ENCODE assay signal across 24 mouse cellular contexts in genomic region chr5:111398471-111398870, GRCm38 (mm10). TPM values are rescaled to one million over a fixed set of nuclear protein-coding genes. Genes with fewer than 3 reads are reported as not detected.
DNase-seq lines count a peak whose midpoint lies in the region; ATAC-seq and TF ChIP-seq lines count a peak whose summit lies in the region.
"Had no signal": no experiment of that assay in that cellular context is flagged by ENCODE, and none has a peak within 500 bp of the region (broad histone marks: within the 10 kb centered on the region; RNA-seq: fewer than 3 reads in every experiment).

No protein-coding gene starts in this region.

- TF ChIP-seq POLR2A in brain, embryonic 14.5 days (IDR thresholded peaks at IDR 0.05; ENCODE audit: borderline replicate concordance, extremely low read depth, insufficient read depth, insufficient read length, poor library complexity, severe bottlenecking): no peak

- H3K4me3 ChIP-seq in gastrocnemius, adult 2 months: no peak overlapping the region
- no peak overlapping the region for H3K4me3 ChIP-seq in midbrain, embryonic 12.5 days
- H3K4me3 ChIP-seq in midbrain, embryonic 15.5 days: no peak overlapping the region
- H3K4me3 ChIP-seq in limb, embryonic 13.5 days: no peak overlapping the region
- H3K4me3 ChIP-seq: erythroblast, embryonic 14.5 days; heart, embryonic 10.5 days; liver, embryonic 13.5 days; neural tube, embryonic 12.5 days had no signal

- peak overlapping the region; percentile 64 for H3K27ac ChIP-seq in gastrocnemius, adult 2 months
- H3K27ac ChIP-seq in midbrain, embryonic 12.5 days (replicated peaks): no peak overlapping the region
- H3K27ac ChIP-seq in midbrain, embryonic 15.5 days: no peak overlapping the region
- 0 out of 2 replicates have a peak overlapping the region, but pooled peaks have one; percentile 3 for H3K27ac ChIP-seq in limb, embryonic 13.5 days
- H3K27ac ChIP-seq: heart, embryonic 10.5 days; liver, embryonic 13.5 days; neural tube, embryonic 12.5 days had no signal

- peak overlapping the region; percentile 29; the same call in 1 of the 2 replicates for H3K9ac ChIP-seq in midbrain, embryonic 12.5 days (replicated peaks)
- H3K9ac ChIP-seq in midbrain, embryonic 15.5 days: no peak overlapping the region
- H3K9ac ChIP-seq in limb, embryonic 13.5 days: no peak overlapping the region
- H3K9ac ChIP-seq: liver, embryonic 13.5 days; neural tube, embryonic 12.5 days had no signal

- H3K9me3 ChIP-seq in midbrain, embryonic 12.5 days: no peaks in the 10 kb centered on the region
- H3K9me3 ChIP-seq in midbrain, embryonic 15.5 days: no peaks in the 10 kb centered on the region
- no peaks in the 10 kb centered on the region for H3K9me3 ChIP-seq in limb, embryonic 13.5 days
- H3K9me3 ChIP-seq: heart, embryonic 10.5 days; liver, embryonic 13.5 days; neural tube, embryonic 12.5 days had no signal

- peaks cover 34% of the 10 kb centered on the region for H3K4me1 ChIP-seq in midbrain, embryonic 12.5 days
- H3K4me1 ChIP-seq in midbrain, embryonic 15.5 days: peaks cover 33% of the 10 kb centered on the region
- H3K4me1 ChIP-seq in limb, embryonic 13.5 days: peaks cover 72% of the 10 kb centered on the region

- DNase-seq in gastrocnemius, adult 2 months: no peak
- DNase-seq in gastrocnemius, postnatal 36 days: no peak
- peak; percentile 18 for DNase-seq in brain, embryonic 14.5 days (ENCODE audit: low read depth)
- DNase-seq in left cerebral cortex, adult 9 months (ENCODE audit: low spot score in 2 of 2): no peak
- DNase-seq in kidney, adult 18-20 months: no peak
- DNase-seq: adrenal gland, postnatal 10 days; cerebellum, adult 2 months; cerebellum, postnatal 36 days; heart, postnatal 4 days; kidney, postnatal 4 days; left cerebral cortex, postnatal 4 days; liver, embryonic 13.5 days; lung, adult 2 months; lung, postnatal 14 days; midbrain, embryonic 14.5 days; right cerebral cortex, postnatal 4 days had no signal

- ATAC-seq in midbrain, embryonic 12.5 days (ENCODE audit: low FRiP score, low read depth): no peak
- ATAC-seq in midbrain, embryonic 15.5 days (replicated peaks): no peak
- no peak for ATAC-seq in limb, embryonic 13.5 days (ENCODE audit: low FRiP score, low read depth)
- ATAC-seq: activated CD4-positive, CD25-positive, alpha-beta regulatory T cell, adult 4 months; intestine, postnatal 0 days had no signal

- no peak for TF ChIP-seq CTCF in gastrocnemius, adult 2 months (IDR thresholded peaks at IDR 0.05)
- no peak for TF ChIP-seq CTCF in brain, embryonic 14.5 days (IDR thresholded peaks at IDR 0.05; ENCODE audit: borderline replicate concordance, extremely low read depth, insufficient read depth, insufficient read length)

- no peak overlapping the region for H3K4me2 ChIP-seq in midbrain, embryonic 12.5 days (replicated peaks)
- H3K4me2 ChIP-seq in midbrain, embryonic 15.5 days: no peak overlapping the region
- H3K4me2 ChIP-seq in limb, embryonic 13.5 days (replicated peaks): no peak overlapping the region
- H3K4me2 ChIP-seq: liver, embryonic 13.5 days; neural tube, embryonic 12.5 days had no signal

- no peaks in the 10 kb centered on the region for H3K36me3 ChIP-seq in midbrain, embryonic 12.5 days
- no peaks in the 10 kb centered on the region for H3K36me3 ChIP-seq in midbrain, embryonic 15.5 days (replicated peaks)
- no peaks in the 10 kb centered on the region for H3K36me3 ChIP-seq in limb, embryonic 13.5 days
- H3K36me3 ChIP-seq: heart, embryonic 10.5 days; liver, embryonic 13.5 days; neural tube, embryonic 12.5 days had no signal

- WGBS in midbrain, embryonic 12.5 days: 46% methylated on average over 4 of the region's 4 CpGs
- WGBS in midbrain, embryonic 15.5 days: 46% methylated on average over 4 of the region's 4 CpGs
- WGBS in limb, embryonic 13.5 days: 68% methylated on average over 4 of the region's 4 CpGs

- intact Hi-C loops in gastrocnemius, adult 2 months (cut with DNase I): no loop called here
- intact Hi-C loops in gastrocnemius, postnatal 36 days (cut with DNase I): no loop called here

- peaks cover 15% of the 10 kb centered on the region for H3K27me3 ChIP-seq in midbrain, embryonic 12.5 days
- H3K27me3 ChIP-seq in midbrain, embryonic 15.5 days (replicated peaks): no peaks in the 10 kb centered on the region; the same call in 1 of the 2 replicates
- H3K27me3 ChIP-seq in limb, embryonic 13.5 days: peaks cover 14% of the 10 kb centered on the region

RNA-seq across cellular contexts. Expression of gene Mn1, which starts 18.7 kb away (rescaled TPM):
- 10 to 100 TPM; 43.9 to 85.9 TPM for total RNA-seq in gastrocnemius, adult 2 months (2021)
- 10 to 100 TPM; 54.9 to 67.2 TPM for total RNA-seq in gastrocnemius, postnatal 36 days (2021)
- polyA plus RNA-seq in midbrain, embryonic 12.5 days (2016; fragmentation: Nextera tagmentation; extraction: Ambion mirVana): 55.9 and 61.8 TPM in 2 replicates
- 60.1 and 64.8 TPM in 2 replicates for polyA plus RNA-seq in midbrain, embryonic 15.5 days (2015; fragmentation: Nextera tagmentation; extraction: Ambion mirVana)
- polyA plus RNA-seq in brain, embryonic 14.5 days (2012; rRNA removed): 46.8 and 54.3 TPM in 2 replicates
- 22.8 and 22.9 TPM in 2 replicates for polyA plus RNA-seq in limb, embryonic 13.5 days (2015; fragmentation: Nextera tagmentation; extraction: Ambion mirVana)
- polyA plus RNA-seq: activated CD4-positive, CD25-positive, alpha-beta regulatory T cell, adult 4 months had no signal

Comparison
In these comparisons a context has a peak if more than half of its experiments do, and no peak if none do; other contexts are left out.
1. H3K27ac ChIP-seq: peak in gastrocnemius, adult 2 months (single experiment) and limb, embryonic 13.5 days (single experiment); none in midbrain, embryonic 12.5 days (single experiment) and midbrain, embryonic 15.5 days (single experiment).